Mouse (Mus musculus) embryo, embryonic 10 days (tissue): ENCODE measurements at regions not wholly inside any gene's neighbourhood (a gene's known extent, or its start where the extent isn't known, plus 50 kb on each side); places are given as distances from the start of the nearest gene placed in this dataset.
"Not testable (repeated sequence)": the region's sequence is repeated elsewhere in the genome, so short reads cannot be mapped to it uniquely, and the experiment has no call there.

Experiments
- DNase-seq: peaks from one replicate; pipeline ENCODE4 v3.0.0-alpha.2; 2015; ENCODE audit warnings: low spot score

DNA sequence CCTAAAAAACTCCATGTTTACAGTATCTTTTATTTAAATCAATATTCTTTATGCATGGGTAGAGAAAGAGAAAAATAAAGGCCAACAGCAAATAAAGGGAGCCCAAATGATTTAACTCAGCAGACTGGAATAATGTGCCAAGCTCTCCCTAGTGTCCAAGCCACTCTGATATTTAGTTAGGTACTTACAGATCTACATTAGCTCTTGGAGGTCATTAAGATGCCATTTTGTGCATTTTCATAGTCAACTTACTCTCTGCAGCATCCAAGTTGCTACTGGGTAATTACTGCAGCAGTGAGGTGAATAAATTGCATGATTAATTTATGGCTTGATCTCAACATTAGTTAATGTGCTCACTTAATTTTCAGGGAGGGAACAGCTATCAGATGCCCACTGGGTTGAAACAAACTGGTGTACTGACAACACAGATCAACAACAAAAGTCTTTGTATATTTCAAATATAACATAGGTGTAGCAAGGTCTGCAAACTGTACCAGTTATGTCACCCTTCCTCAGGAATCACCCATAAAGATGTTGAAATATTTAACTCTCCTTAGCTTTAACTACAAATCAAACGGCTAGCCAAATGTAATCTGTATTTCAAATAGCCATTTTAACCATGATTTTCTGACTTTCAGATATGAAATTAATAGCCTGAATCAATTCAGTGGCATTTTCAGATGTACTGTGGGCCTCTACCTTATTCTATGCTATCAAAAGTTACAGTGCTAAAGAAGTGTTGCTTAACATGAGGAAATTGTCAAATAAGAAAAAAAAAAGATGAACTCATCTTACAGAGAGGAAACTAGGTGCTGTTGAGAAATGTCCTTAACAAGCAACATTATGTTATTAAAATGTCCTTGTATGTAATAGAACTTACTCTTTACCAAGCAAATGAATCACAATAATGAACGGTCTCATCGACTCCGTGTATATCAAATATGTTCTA is 163.8 kb upstream of the Hapln1 start:
- no peak for DNase-seq

- DNase-seq: no peak
These were observed 161.2 kb upstream of the Hapln1 start for GRCm38 (mm10) chr13:89378365-89378764.

- not testable (repeated sequence) for DNase-seq
These were observed 155.9 kb upstream of the Hapln1 start for GRCm38 (mm10) chr13:89383619-89384190.

DNA sequence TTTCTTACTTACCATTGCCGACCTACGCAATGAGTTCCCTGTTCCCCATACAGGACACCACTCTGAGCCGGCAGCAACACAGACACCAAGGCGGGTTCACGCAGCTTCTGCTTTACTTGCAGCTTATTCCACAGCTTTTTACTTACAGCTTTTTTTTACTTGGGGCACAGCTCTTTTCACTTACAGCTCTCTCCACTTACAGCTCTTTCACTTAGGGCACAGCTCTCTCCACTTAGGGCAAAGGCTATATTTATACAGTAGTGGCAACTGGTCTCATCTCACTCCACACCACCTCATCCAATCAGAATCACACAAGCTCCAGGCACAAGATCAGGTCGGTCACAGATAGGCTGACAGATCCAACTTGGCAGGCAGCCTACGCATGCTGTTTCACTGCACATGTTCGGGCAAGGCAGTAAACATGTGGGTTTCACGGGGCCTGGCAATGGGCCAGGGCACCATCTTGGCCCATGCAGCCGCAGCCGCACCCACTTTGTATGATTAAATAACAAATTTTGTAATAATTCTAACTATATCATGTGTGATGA is 154.9 kb upstream of the Hapln1 start:
- no peak for DNase-seq

DNA sequence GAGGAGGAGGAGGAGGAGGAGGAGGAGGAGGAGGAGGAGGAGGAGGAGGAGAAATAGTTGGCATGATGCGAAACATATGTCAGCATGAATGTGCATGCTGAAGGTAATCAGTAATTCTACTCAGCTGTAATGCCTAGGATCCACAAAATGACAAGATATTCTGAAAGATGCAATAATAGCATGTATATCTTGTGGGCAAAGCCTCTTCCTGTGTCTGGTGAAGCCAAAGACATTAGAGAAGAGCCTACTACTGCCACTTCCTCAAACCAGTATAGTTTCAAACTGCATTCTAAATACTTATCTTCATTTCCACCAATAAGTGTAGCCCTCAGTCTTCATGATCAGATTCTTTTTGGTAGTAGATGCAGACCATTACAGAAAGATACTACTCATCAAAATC is 152.2 kb upstream of the Hapln1 start:
- no peak for DNase-seq

DNA sequence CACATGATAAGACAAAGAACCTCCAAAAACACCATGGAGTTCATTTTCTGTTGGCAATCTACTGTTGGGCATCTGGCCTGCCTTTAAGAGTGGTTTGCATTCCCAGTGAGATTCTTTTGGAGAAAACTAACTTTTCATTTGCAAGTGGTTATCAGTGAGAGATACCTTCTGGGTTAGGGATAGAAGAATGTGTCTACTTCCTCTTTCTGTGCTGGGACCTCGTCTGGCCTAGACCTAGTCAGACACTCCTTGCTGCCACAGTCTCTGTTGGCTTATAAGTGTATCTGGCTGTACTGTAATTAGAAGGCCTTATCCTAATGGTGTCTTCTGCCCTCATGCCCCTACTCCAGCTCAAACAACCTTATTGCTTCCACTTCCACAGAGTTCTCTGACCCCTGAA is 150.4 kb upstream of the Hapln1 start:
- DNase-seq: no peak

DNA sequence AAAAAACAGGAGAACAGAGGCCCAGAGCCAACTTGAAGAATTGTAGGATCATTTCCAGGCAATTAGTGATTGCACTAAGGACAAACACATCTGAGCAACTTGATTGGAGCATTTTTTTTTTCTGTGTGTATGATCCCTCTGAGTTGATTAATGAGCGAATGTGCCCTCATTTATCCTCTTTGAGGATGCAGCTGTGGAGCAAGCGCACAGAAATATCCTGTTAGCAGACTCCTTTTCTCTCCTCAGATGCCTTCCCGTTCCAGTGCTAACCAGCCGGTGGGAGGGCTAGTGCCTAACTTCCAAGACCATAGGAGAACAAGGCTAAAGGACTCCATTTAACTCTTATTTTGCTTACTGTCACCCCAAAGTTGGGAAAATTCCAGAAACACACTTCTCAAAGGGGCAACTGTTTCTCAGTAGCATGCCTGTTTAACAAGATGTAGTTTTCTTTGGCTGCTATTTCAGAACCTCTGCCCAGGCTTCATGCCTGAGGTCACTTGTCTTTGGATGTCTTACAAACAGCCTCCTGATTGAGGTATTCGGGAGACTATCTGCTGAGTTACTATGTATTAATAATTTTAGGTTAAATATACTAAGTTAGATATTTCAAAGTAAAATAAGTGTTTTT is 144.8 kb upstream of the Hapln1 start:
- no peak for DNase-seq

- DNase-seq: no peak
These were observed 143.7 kb upstream of the Hapln1 start for GRCm38 (mm10) chr13:89395851-89396250.

GRCm38 (mm10) chr13:89401084-89401671 is 138.4 kb upstream of the Hapln1 start:
- DNase-seq: no peak

GRCm38 (mm10) chr13:89410504-89410903 is 129.1 kb upstream of the Hapln1 start:
- no peak for DNase-seq

DNA sequence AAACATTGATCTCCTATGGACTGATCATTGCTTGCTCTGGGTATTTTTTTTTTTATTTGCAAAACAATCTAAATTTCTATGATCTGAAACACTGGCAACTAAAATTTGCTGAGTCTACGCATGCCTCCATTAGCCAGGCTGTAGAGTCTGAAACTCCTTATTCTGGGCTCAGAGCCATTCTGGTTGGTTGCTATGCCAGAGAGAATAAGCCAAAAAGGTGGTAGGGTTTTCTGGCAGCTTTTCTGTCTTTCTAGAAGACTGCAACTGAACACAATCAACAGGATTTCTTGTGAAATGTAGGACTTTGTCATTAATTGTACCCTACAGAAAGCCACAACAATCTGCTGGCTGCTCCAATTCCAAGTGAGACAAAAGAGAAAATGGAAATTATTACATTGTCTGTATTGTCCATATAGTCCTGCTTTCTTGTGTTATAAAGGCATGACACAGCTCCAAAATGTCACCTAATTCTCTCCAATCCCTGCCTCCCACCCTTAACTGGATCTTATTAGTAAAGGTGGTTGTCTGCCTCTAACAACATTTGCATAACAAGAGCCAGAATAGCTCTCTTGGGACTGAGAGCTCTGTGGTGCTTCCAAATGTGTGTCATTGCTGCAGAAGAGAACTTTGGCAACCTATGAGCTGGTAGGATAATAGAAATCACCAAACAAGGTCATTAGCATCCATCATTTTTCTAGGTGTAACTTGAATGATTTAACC is 126.7 kb upstream of the Hapln1 start:
- DNase-seq: no peak

- DNase-seq: no peak
These were observed 120.8 kb upstream of the Hapln1 start for GRCm38 (mm10) chr13:89418804-89419203.

DNA sequence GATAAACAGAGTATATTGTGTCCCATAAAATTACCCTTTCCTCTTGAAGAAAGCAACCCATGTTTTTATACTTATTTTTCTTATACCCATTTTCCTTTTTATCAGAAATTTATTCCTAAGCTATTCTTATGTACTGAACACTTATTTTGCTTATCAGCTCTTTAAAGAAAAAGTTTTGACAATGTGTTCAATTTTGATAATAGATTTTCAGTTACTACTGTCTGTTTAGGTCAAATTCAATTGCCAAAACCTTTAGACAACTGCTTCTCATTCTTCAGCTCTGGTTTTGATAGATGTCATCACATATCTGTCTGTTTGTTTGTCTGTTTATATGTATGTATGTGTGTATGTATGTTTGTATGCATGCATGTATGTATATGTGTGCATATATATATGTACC is 117.8 kb upstream of the Hapln1 start:
- no peak for DNase-seq

DNA sequence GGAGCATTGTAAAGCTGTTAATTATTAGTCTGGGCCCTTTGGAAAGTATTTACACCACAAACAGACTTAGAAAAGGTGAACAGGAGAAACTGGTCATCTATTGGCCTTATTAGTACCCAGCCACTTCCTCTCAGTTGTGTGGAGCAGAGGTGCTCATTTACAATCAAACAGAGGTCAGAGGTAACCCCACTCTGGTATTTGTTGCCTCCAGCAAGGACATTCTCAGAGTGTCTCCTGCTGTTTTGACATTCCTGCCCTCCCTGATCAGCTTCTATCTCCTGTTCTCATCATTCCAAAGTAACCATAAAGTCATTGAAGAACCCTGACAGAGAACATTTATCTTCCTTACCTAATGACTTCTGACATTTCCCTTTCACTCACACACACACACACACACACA is 116.1 kb upstream of the Hapln1 start:
- peak; percentile 28 for DNase-seq

DNA sequence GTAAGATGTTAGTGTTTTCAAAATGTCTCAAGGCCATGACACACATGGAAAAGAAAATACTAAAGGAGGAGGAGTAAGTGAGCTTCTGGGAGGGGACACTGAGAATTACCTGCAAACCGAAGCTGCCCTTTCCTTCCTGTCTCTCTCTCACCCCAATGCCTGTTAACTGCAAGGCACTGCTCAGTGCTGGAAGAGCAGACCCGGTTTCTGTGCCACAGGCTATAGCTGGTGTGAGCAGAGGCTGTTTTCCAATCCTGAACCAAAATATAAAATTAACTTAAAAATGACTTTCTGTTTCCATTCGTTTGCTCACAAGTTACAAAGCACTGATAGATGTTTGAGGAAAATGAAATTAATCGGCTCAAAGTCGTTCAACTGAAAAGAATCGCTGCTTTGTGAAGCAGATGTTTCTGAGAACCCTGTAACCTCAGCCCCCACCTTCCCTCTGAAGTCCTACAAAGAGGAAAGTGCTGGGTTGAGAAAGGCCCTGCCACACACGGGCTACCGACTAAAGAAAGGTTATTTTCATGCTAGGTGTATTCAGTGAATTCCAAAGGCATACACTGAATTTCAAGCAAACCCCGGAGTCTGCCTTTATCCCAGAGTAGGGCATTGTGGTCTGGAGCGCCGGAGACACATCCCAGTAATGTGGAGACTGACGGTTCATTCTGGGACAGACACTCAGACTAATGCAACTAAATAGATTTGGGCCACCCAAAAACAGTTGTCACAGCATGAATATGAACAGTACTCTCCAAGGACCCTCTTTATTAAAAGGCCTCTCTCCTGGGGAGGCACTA is 111.1 kb upstream of the Hapln1 start:
- peak; percentile 9 for DNase-seq

DNA sequence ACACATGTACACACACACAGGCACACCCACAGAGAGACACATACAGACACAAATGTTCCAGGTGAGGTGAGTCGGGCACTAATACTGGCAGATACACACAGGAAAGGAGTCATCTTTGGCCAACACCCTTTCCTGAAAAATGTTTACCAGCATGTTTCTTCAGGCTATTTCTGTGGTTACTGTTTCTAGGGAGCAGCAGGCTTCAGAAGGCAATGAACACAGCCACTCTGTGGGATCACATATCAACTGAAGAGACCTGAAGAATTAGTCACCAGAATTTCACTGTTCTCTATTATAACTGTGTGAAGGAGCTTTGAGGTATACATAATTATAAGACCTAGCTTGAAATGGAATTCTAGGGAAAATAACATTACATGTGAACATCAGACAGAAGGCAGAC is 94.7 kb upstream of the Hapln1 start:
- DNase-seq: no peak

DNA sequence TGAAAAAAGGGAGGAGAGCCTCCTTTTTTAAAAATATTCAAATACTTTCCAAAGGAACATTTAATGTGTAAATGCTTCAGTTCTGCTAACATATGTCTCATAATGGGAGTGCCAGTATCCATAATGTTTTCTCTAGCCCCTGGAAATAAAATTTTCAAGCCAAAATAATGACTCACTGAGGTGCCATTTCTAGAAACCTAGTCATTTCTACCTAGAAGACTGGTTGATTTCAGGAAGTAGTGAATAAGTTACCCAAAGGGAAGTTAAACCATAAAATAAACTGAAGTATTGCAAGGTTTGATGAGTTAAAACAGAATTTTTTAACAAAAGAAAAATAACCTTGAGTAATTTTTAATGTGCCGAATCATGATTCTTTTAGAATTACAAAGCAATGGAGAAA is 85.8 kb upstream of the Hapln1 start:
- DNase-seq: no peak

DNA sequence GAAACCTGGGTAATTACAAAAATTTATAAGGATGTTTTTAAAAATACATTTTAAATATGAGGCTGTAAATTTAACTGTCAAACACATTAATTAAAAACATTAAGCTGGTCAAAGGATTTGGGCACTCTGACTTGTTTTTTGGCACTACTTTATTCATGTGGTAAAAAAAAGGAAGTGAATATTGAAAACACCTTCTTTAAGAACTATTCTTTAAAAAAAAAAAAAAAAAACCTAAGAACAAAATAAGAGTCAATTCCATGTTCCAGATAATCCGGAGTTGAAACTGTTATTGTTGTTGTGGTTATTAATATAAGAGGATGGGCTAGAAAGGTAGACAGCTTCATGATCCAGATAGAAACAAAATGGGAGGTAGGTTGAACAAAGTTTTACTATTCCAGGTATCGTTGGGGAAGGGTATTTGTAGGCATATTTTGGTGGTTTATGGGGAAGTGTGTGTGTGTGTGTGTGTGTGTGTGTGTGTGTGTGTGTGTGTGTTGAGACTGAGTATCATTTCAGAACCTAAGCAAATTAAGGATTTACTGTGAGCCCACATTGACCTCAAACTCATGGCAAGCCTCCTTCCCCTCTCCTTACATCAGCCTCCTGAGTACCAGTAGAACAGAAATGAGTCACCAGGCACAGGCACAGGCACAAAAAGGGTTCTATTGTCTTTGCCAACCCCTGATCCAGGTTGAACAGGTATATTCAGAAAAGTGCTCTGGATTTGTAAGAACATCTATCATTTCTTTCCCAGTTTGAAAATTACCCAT is 85.2 kb upstream of the Hapln1 start:
- no peak for DNase-seq

DNA sequence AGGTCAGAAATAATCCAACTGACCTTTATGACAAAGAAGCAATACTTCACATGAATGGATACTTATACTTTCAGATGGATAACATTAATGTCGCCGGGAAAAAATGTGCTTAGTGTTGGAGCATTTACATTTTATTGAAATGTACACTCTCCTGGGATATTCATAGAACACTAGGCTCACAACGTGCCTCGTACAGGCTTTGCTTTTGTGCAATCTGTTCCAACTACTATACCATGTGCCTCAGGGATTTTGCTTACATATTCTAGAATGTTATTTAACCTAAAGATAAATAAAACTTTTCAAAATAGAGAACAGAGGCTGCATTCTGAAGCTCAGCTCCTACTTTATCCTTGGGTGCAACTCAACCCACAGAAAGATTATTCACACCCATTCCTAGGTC is 75.8 kb upstream of the Hapln1 start:
- no peak for DNase-seq
